Mouse (Mus musculus) hindbrain, embryonic 13.5 days (tissue): ENCODE results near the gene Vgf. TPM values are rescaled to one million over a fixed set of nuclear protein-coding genes. Genes with fewer than 3 reads are reported as not detected.
A peak's percentile ranks its signal among the peaks of the same experiment; 100 is the strongest.

Source experiments
- ATAC-seq: fragments of 200-750 bp; cut with Nextera tagmentation; 2 replicates; pipeline ENCODE4 v1.8.0; 2017; ENCODE audit warnings: moderate TSS enrichment; ENCODE audit not compliant: low FRiP score
- H3K27ac ChIP-seq: fragments of 300-500 bp; sonication (generic); 2 replicates; pipeline ENCODE4 v1.5.1; 2015; ENCODE audit warnings: inconsistent platforms, mild to moderate bottlenecking, moderate library complexity
- H3K27me3 ChIP-seq: fragments of 300-500 bp; sonication (generic); 2 replicates; pipeline ENCODE4 v1.6.1; 2015; ENCODE audit warnings: mild to moderate bottlenecking, inconsistent platforms
- H3K36me3 ChIP-seq: fragments of 300-500 bp; sonication (generic); 2 replicates; pipeline ENCODE4 v1.6.1; 2015; ENCODE audit warnings: mild to moderate bottlenecking, inconsistent platforms
- H3K4me1 ChIP-seq: fragments of 300-500 bp; sonication (generic); replicated peaks from 2 replicates; pipeline ENCODE4 v1.6.1; 2015; ENCODE audit warnings: inconsistent platforms
- H3K4me2 ChIP-seq: fragments of 300-500 bp; sonication (generic); 2 replicates; pipeline ENCODE4 v1.6.1; 2015; ENCODE audit warnings: inconsistent platforms, mild to moderate bottlenecking, moderate library complexity
- H3K4me3 ChIP-seq: fragments of 300-500 bp; sonication (generic); 2 replicates; pipeline ENCODE4 v1.5.1; 2015; ENCODE audit warnings: mild to moderate bottlenecking, inconsistent platforms
- H3K9ac ChIP-seq: fragments of 300-500 bp; sonication (generic); 2 replicates; pipeline ENCODE4 v1.6.1; 2015; ENCODE audit warnings: mild to moderate bottlenecking, inconsistent platforms
- H3K9me3 ChIP-seq: fragments of 300-500 bp; sonication (generic); 2 replicates; pipeline ENCODE4 v1.6.1; 2016; ENCODE audit warnings: inconsistent platforms
- WGBS: fragments of 180-500 bp; shearing (Covaris S2); methylation state at CpG from one replicate; pipeline ENCODE4 v1.1.7; 2015; 5-methylcytosine and 5-hydroxymethylcytosine counted together
- polyA plus RNA-seq: library from polyadenylated mRNA; unstranded; fragments of >200 nt; fragmentation: Nextera tagmentation; extraction: Ambion mirVana; gene quantifications from 2 replicates; pipeline ENCODE4 v1.2.1, GENCODE M21; 2015

The Vgf gene
- polyA plus RNA-seq, 1 experiment from 2014 or later, result 1.9 TPM

- H3K9ac ChIP-seq, result peak overlapping the region; percentile 76
- 0 out of 2 replicates have a peak overlapping the region, but pooled peaks have one; percentile 23 for H3K27ac ChIP-seq
- H3K27me3 ChIP-seq, result peaks cover 73% of the 10 kb centered on the region
- ATAC-seq, result peak; percentile 8; the same call in 1 of the 2 replicates
- under 1% methylated on average over 33 of the region's 33 CpGs for WGBS
- peak overlapping the region; percentile 99 for H3K4me2 ChIP-seq
- H3K9me3 ChIP-seq, result no peaks in the 10 kb centered on the region
- peaks cover 20% of the 10 kb centered on the region for H3K36me3 ChIP-seq
- peak overlapping the region; percentile 54 for H3K4me3 ChIP-seq
- H3K4me1 ChIP-seq, result peaks cover 42% of the 10 kb centered on the region
Measured at GRCm38 (mm10) chr5:137032033-137032421, 5.8 kb downstream of the Vgf start.

- H3K4me2 ChIP-seq, result peak overlapping the region; percentile 99
- peak overlapping the region; percentile 76 for H3K9ac ChIP-seq
- WGBS, result under 1% methylated on average over 48 of the region's 49 CpGs
- H3K4me3 ChIP-seq, result peak overlapping the region; percentile 54
- no peaks in the 10 kb centered on the region for H3K9me3 ChIP-seq
- H3K27ac ChIP-seq, result peak overlapping the region; percentile 23; the same call in 1 of the 2 replicates
- H3K36me3 ChIP-seq, result peaks cover 27% of the 10 kb centered on the region
- peaks cover 67% of the 10 kb centered on the region for H3K27me3 ChIP-seq
- peak; percentile 63 for ATAC-seq
- H3K4me1 ChIP-seq, result peaks cover 42% of the 10 kb centered on the region
Measured at GRCm38 (mm10) chr5:137032641-137033074, 6.5 kb downstream of the Vgf start.

- WGBS, result 87% methylated on average over 13 of the region's 13 CpGs
- no peak overlapping the region for H3K4me3 ChIP-seq
- no peak overlapping the region for H3K9ac ChIP-seq
- H3K4me1 ChIP-seq, result peaks cover 17% of the 10 kb centered on the region
- H3K36me3 ChIP-seq, result peaks cover 59% of the 10 kb centered on the region
- H3K4me2 ChIP-seq, result no peak overlapping the region
- H3K9me3 ChIP-seq, result no peaks in the 10 kb centered on the region
- H3K27ac ChIP-seq, result no peak overlapping the region
- peaks cover 35% of the 10 kb centered on the region for H3K27me3 ChIP-seq
- no peak for ATAC-seq
Measured at GRCm38 (mm10) chr5:137036211-137036610, 10.0 kb downstream of the Vgf start.

DNA sequence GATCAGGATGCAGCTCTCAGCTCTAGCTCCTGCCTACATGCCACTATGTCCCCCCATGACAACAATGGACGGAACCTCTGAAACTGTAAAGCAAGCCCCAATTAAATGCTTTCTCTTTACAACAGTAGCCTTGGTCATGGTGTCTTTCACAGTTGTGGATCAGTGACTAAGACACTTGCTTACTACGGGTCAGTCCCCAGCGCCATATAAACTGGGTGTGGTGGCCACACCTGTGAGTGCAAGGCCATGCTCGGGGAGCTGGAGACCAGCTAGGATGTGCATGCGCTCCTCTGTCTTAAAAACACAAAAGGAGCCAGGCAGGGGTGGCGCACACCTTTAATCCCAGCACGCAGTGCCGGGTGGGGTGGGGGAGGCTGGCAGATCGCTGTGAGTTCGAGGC, 13.3 kb downstream of the Vgf start:
- Histone ChIP-seq H3K9me3 (no peaks in the 10 kb centered on the region), H3K27me3 (peaks cover 15% of the 10 kb centered on the region), H3K9ac (no peak overlapping the region), H3K4me1 (no peaks in the 10 kb centered on the region), H3K4me3 (no peak overlapping the region), H3K27ac (no peak overlapping the region), H3K4me2 (no peak overlapping the region), H3K36me3 (peaks cover 76% of the 10 kb centered on the region)
- WGBS, result 95% methylated on average over 10 of the region's 10 CpGs
- ATAC-seq, result no peak

DNA sequence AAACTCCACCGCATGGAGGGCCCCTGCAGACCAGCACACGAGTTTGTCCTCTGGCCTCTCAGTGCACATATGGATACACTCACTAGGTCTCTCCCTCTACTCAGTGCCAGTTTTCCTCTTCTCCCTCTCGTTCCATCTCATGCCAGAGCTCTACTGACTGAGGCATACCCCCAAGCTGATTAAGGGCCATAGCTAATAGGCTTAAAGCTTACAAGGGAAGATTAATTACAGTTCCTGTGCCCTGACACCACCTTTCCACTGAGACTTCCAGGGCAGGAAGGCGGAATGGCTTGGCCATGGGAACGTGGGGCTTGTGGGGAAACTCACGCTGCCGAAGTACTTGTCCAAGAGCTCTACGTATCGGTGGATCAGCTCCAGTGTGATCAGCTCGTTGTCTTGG, 15.2 kb downstream of the Vgf start:
- H3K4me2 ChIP-seq, result no peak overlapping the region
- H3K27me3 ChIP-seq, result no peaks in the 10 kb centered on the region
- no peak overlapping the region for H3K4me3 ChIP-seq
- WGBS, result 87% methylated on average over 10 of the region's 10 CpGs
- H3K9ac ChIP-seq, result no peak overlapping the region
- peaks cover 12% of the 10 kb centered on the region for H3K4me1 ChIP-seq
- ATAC-seq, result no peak
- no peaks in the 10 kb centered on the region for H3K9me3 ChIP-seq
- H3K36me3 ChIP-seq, result peaks cover 61% of the 10 kb centered on the region
- no peak overlapping the region for H3K27ac ChIP-seq

DNA sequence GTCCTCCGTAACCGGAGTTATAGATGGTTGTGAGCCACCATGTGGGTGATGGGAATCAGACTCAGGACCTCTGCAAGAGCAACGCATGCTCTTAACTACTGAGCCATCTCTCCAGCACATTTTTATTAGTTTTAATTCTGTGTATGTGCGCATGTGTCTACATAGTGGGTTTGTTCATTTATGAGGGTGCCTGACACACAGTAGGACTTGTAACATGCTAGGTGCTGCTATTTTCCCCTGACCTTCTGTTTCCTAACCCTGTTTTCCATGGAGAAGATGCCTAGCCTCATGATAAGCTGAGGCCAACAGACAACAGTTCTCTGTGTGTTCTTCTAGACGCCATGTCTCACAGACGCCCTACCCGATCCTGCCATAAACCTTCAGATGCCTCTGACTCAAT, 17.8 kb downstream of the Vgf start:
- ATAC-seq, result no peak
- Histone ChIP-seq H3K4me2 (no peak overlapping the region), H3K27me3 (no peaks in the 10 kb centered on the region), H3K27ac (no peak overlapping the region), H3K9me3 (no peaks in the 10 kb centered on the region), H3K9ac (no peak overlapping the region), H3K36me3 (peaks cover 37% of the 10 kb centered on the region), H3K4me3 (no peak overlapping the region), H3K4me1 (peaks cover 15% of the 10 kb centered on the region)
- WGBS, result 97% methylated on average over 7 of the region's 7 CpGs

GRCm38 (mm10) chr5:137045402-137046323, 19.5 kb downstream of the Vgf start, which contains the start of gene Ap1s1:
Gene Ap1s1, minus strand, starts transcription at chr5:137046135.
- 1% methylated on average over 48 of the region's 48 CpGs for WGBS
- Histone ChIP-seq H3K4me2 (peak within 1 kb of the TSS; percentile 86), H3K4me1 (peaks cover 15% of the 10 kb centered on the region), H3K36me3 (peaks cover 20% of the 10 kb centered on the region), H3K27me3 (no peaks in the 10 kb centered on the region), H3K27ac (peak within 1 kb of the TSS; percentile 83), H3K9me3 (no peaks in the 10 kb centered on the region), H3K4me3 (peak within 1 kb of the TSS; percentile 58), H3K9ac (peak within 1 kb of the TSS; percentile 83)
- ATAC-seq, result peak; percentile 93

DNA sequence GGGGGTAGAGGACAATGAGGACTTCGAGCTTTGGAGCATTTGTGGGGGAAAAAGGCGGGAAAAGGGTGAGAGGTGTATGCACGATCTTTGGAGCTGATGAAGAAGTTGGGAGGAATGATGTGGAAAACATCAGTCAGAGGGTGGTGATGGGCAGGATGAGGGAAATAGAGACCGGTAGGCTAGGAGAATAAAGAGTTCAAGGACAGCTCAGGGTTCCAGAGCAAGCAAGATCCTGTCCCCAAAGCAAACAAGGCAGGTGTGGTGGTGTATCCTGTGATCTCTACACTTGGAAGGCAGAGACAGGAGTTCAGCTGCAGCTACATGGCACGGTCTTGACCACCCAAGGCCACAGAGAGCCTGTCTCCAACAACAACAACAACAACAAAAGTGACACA, 20.1 kb downstream of the Vgf start:
- H3K27me3 ChIP-seq, result no peaks in the 10 kb centered on the region
- peak overlapping the region; percentile 86 for H3K4me2 ChIP-seq
- H3K4me3 ChIP-seq, result peak overlapping the region; percentile 58; the same call in 1 of the 2 replicates
- H3K9me3 ChIP-seq, result no peaks in the 10 kb centered on the region
- H3K36me3 ChIP-seq, result peaks cover 16% of the 10 kb centered on the region
- no peak overlapping the region for H3K9ac ChIP-seq
- H3K4me1 ChIP-seq, result peaks cover 15% of the 10 kb centered on the region
- ATAC-seq, result peak; percentile 59; the same call in 1 of the 2 replicates
- H3K27ac ChIP-seq, result peak overlapping the region; percentile 74
- 28% methylated on average over 5 of the region's 5 CpGs for WGBS

GRCm38 (mm10) chr5:137046991-137047390, 20.8 kb downstream of the Vgf start:
- no peaks in the 10 kb centered on the region for H3K27me3 ChIP-seq
- no peak overlapping the region for H3K4me3 ChIP-seq
- no peak overlapping the region for H3K4me2 ChIP-seq
- H3K9me3 ChIP-seq, result no peaks in the 10 kb centered on the region
- ATAC-seq, result no peak
- H3K36me3 ChIP-seq, result peaks cover 9% of the 10 kb centered on the region
- H3K9ac ChIP-seq, result no peak overlapping the region
- no peak overlapping the region for H3K27ac ChIP-seq
- H3K4me1 ChIP-seq, result peaks cover 15% of the 10 kb centered on the region

DNA sequence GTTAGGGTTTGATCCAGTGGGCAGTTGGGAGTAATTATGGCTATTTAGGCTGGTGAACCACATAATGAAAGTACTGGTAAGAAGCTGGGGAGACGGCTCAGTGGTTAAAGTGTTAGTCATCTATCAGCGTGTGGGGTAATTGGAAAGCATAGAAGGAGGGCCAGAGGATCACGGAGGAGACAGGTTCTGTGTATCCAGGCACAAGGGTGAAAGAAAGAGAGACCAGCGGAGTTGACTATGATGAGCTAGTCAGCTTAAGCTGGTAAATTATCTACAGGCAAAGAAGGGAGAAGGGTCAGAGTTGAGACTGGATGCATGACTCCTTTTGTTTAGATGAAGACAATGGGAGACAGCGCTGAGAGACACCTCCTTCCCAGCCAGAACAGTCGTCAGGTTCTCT, 24.9 kb downstream of the Vgf start:
- Histone ChIP-seq H3K9ac (no peak overlapping the region), H3K4me3 (no peak overlapping the region), H3K27ac (no peak overlapping the region), H3K4me1 (peaks cover 5% of the 10 kb centered on the region), H3K9me3 (peaks cover 5% of the 10 kb centered on the region; the same call in 1 of the 2 replicates), H3K4me2 (no peak overlapping the region), H3K36me3 (no peaks in the 10 kb centered on the region), H3K27me3 (no peaks in the 10 kb centered on the region)
- no peak for ATAC-seq
- 31% methylated on average over 6 of the region's 6 CpGs for WGBS

GRCm38 (mm10) chr5:137051914-137052505, 25.8 kb downstream of the Vgf start:
- no peaks in the 10 kb centered on the region; the same call in 1 of the 2 replicates for H3K4me1 ChIP-seq
- H3K27ac ChIP-seq, result no peak overlapping the region
- H3K9me3 ChIP-seq, result peaks cover 5% of the 10 kb centered on the region; the same call in 1 of the 2 replicates
- ATAC-seq, result no peak
- H3K36me3 ChIP-seq, result no peaks in the 10 kb centered on the region
- H3K4me2 ChIP-seq, result no peak overlapping the region
- H3K9ac ChIP-seq, result no peak overlapping the region
- WGBS, result 84% methylated on average over 5 of the region's 5 CpGs
- H3K4me3 ChIP-seq, result no peak overlapping the region
- no peaks in the 10 kb centered on the region; the same call in 1 of the 2 replicates for H3K27me3 ChIP-seq

DNA sequence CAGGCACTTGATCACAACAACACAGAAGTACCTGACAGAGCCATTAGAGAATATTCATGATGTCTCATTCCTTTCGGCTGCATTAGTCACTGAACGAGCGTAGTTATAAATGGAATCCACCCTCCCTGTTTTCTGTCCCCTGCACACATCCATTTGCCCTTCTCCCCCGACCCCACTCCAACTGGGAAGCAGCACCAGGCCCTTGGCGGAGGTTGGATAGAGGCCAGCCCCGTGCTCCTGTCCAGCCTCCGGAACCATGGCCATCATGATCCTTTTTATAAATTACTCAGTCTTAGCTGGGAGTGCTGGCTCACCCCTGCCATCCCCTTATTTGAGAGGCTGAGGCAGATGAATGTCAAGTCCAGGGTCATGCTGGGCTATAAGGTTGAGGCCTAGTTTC, 28.1 kb downstream of the Vgf start:
- H3K27ac ChIP-seq, result no peak overlapping the region

More for the DNA sequence above, 28.1 kb downstream of the Vgf start:
- H3K4me1 ChIP-seq, result no peaks in the 10 kb centered on the region
- H3K36me3 ChIP-seq, result no peaks in the 10 kb centered on the region
- WGBS, result 88% methylated on average over 7 of the region's 7 CpGs
- H3K9ac ChIP-seq, result no peak overlapping the region
- no peak overlapping the region for H3K4me2 ChIP-seq
- ATAC-seq, result no peak
- no peaks in the 10 kb centered on the region; the same call in 1 of the 2 replicates for H3K27me3 ChIP-seq
- H3K4me3 ChIP-seq, result no peak overlapping the region
- peaks cover 5% of the 10 kb centered on the region; the same call in 1 of the 2 replicates for H3K9me3 ChIP-seq
